Mouse (Mus musculus): ENCODE data around the gene Tnrc6c.
A peak's percentile ranks its signal among the peaks of the same experiment; 100 is the strongest.
"Not testable (repeated sequence)": the region's sequence is repeated elsewhere in the genome, so short reads cannot be mapped to it uniquely, and the experiment has no call there.

Gene Tnrc6c

GRCm38 (mm10) chr11:117776085-117776792, 122.2 kb downstream of the Tnrc6c start:
- DNase-seq = no peak

DNA sequence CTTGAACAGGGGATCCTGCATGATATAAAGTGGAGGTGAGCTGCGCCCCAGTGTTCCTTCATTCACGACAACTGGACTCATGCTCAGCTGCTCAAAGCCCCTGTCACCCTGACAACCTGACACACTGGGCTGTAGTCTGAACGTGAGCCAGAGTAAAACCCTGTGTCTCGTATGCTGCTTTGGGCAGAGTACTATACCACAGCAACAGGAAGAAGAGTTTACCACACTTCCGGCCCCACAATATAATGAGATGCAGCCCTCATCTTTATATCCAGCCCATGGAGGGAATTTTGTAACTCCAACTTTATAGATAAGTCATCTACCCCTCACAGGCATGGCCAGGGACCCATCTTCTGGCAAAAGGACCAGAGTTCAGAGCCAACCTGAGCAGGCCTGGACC, 123.0 kb downstream of the Tnrc6c start:
- no peak for DNase-seq

DNA sequence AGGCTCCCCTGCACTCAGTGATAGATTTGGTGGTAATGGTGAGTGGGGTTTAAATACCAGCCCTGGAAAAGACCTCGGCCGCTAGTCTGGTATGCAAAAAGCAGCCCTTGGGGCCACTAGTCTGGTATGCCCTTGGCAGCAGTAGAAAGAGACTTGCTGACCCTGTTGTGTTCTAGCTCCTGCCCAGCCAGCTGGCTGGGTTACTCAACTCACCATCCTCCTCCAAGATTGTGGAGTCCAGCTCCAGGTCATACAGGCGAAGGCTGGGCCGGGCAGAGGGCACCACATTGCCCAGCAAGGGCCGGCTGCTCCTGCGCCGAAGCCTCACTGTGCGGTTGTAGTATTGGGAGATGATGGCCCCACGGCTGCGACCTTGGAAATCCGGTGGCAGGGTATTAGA, 123.9 kb downstream of the Tnrc6c start:
- no peak for DNase-seq

DNA sequence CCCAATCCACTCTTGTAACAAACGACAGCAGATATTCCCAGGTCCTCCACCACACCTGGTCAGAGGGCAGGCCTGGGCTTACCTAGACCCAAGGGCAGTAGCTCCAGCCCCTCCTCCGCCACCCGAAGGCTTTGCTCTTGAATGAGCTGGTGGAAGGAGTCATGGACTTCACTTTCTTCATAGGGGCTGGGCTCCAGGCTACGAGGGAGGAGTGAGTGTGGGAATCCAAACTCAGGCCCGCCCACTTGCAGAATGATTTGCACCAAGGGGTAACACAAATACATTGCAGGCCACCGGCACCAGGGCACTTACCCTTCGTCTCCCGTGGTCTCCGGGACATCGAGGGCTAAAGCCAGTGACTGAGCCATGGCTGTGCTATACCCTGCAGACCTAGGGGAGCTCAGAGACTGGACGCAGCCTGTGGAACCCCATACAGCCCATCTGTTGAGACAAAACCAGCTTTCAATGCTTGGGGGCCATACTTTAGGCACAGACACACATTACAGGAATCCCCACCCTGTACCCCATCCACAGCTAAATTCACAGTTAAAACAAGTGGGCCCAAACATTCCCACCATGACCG, 124.9 kb downstream of the Tnrc6c start:
- no peak for DNase-seq

GRCm38 (mm10) chr11:117779434-117780198, 125.5 kb downstream of the Tnrc6c start:
- DNase-seq = no peak

DNA sequence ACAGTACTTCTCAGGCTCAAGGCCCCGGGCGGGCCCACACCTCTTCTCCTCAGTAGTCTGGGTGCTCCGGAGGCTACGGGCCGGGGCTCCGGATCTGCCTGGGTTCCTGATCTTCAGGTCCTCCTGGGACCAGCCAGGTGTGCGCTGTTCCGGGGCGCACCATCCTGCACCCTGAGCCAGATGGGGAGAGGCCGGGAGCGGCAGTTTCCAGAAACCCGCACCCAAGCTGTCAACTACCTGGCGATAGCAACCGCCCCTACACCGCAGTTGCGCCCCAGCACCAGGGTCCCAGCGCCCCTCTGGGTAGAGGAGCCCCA, 126.1 kb downstream of the Tnrc6c start:
- no peak for DNase-seq

GRCm38 (mm10) chr11:117780582-117781111, 126.6 kb downstream of the Tnrc6c start:
- no peak for DNase-seq

DNA sequence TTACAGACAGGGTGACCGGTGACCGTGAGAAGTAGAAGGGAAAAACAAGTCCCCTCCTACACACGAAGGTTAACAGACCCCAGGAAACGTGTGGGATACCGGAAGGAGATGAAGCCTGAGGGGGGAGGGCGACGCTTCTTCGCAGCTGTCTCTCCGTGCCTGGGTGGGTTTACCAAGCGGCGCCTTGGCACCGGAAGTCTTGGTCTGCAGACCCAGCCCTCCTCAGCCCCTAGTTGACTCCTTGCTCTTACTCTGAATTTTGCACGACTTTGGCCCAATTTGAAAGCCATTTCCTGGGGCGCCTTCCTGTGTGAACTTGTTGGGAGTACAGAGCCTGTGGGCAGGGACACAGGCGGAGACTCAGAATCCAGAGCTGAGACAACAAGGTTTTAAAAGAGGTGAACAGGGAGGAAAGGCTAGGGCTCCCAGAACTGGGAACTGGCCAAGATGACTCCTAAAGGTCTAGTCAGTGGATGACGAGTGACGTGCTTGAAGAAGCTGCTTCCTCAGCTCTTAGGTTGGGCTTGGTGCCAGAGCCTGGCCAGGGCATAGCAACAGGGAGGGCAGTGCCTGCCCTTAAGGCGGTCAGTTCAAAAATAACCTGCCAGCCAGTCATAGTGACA, 127.2 kb downstream of the Tnrc6c start:
- no peak for DNase-seq

GRCm38 (mm10) chr11:117781993-117782704, 128.1 kb downstream of the Tnrc6c start, which contains the start of the genes Tmc8 and Tmc6:
Tmc8 (plus strand) TSS chr11:117782076.
Tmc6 (minus strand) TSS chr11:117782198.
- no peak for DNase-seq

DNA sequence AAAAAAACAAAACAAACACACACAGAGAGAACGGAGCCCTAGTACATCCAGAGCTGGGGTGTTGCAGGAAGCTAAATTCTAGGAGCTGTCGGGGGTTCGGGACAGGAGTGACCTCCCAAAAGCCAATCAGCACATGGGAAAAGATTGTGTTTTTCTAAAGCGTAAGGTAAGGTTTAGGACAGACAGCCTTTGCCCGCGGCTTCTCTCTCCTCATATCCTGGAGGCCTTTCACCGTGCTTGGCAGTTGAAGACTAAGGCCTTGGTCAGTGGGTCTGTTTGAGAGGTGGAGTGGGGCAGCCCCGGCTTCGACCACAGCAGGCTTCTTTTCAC, 128.6 kb downstream of the Tnrc6c start:
- DNase-seq = no peak

DNA sequence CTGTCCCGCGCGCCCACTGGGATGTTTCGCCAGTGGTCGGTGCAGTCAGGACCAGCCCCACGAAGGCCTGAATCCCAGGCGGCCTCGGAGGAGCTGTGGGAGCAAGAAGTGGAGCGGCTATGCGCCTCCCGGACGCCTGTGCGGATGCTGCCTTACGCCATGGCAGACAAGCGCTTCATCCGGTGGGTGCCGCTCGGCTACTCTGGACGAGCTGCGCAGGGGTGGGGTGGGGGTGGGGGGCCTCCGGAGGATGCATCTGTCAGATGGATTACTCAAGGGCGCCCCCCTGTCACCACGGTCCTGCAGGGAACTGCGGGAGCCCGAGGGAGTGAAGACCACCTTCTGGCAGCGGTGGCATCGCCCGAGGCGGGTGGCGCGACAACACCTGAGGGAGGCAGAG, 129.0 kb downstream of the Tnrc6c start:
- no peak for DNase-seq

DNA sequence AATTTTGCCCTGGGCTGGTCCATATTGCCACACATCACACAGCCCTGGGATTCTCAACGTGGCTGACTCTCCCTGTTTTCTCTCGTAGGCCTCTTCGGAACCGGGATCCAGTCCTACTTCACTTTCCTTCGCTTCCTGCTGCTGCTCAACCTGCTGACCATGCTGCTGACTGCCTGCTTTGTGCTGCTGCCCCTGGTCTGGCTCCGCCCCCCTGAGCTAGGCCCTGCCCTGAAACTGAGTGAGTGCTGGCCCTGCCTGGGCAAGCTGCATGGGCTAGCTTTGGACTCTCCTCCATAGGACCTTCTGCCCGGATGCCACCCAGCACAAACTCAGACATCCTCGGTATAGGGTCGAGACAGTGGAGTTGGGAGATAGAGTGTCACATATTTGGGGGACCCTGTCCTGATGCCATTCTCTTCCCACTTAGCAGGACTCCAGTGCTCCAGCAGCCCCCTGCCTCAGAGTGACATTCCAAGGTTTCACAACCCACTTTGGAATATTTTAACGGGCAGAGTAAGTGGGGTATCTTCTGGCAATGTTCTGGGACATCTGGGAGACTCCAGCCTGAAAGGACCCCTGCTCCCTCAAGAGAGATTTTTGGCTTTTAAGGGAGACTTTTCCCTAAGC, 129.7 kb downstream of the Tnrc6c start:
- DNase-seq = no peak

DNA sequence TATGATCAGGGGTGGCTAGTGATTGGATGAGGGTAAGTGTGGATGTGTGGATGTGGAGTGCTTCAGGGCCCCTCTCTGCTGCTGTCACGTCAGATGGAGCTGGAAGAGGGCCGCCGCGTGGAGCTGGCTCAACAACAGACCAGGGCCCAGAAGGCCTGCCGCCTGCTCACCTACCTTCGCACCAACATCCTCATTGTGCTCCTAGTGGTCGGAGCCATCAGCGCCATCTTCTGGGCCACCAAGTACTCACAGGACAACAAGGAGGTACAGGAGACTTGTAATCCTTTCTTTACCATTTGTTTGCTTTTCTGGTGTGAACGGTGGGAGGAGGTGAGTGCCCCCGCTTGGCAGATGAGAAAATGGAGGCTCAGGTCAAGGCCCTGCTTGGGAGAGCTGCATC, 132.2 kb downstream of the Tnrc6c start:
- DNase-seq = peak; percentile 67

DNA sequence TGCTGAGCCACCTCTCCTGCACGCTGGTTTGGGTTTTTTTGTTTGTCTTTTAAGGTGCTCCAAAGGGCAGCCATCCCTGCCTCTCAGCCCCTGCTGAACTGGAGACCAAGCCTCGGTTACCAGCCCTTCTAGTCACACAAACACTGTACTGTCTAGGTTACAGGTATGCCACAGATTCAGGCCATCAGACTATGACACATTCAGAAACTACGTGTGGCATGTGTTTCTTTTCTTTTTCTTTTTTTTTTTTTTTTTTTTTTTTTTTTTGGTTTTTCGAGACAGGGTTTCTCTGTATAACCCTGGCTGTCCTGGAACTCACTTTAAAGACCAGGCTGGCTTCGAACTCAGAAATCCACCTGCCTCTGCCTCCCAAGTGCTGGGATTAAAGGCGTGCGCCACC, 134.4 kb downstream of the Tnrc6c start:
- DNase-seq = not testable (repeated sequence)

- DNase-seq = no peak
Measured at GRCm38 (mm10) chr11:117790286-117790685, 136.2 kb downstream of the Tnrc6c start.

- no peak for DNase-seq
Measured at GRCm38 (mm10) chr11:117790703-117791440, 136.8 kb downstream of the Tnrc6c start.

DNA sequence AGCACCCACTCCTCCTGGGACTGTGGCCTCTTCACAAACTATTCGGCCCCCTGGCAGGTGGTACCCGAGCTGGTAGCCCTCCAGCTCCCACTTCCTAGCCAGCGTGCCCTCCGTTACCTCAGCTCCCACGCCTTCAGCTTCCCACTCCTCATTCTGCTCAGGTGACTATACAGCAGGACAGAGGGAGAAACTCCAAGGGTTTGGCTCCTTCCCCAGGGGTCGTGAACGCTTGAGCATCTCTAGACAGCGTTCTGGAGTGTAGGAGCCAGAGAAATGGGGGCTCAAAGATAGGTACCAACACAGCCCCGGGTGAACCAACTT, 137.3 kb downstream of the Tnrc6c start:
- DNase-seq = no peak

- DNase-seq = no peak
Measured at GRCm38 (mm10) chr11:117792281-117792888, 138.3 kb downstream of the Tnrc6c start.

DNA sequence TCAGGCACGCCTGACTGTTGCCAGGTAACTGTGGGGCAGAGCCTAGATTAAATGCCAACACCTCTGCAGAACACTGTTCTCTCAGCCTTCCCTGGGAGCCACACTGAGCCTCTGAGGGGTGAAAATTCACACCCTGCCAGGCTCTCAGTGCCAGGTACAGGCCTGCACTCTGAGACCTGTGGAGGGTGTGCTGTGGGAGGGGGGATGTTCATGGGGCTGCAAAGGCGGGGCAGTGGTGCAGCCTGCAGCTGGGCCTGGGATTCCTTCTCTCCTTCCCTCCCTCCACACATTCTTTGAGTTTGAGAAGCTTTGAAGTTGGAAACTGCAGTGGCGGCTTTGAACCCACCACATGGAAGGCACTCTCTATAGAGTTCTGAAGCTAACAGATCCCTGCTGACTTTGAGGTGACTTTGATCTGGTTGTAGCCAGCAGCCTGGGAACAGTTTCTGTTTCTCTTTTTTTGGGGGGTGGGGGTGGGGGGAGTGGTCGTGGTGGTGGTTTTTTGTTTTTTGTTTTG, 140.0 kb downstream of the Tnrc6c start:
- DNase-seq = no peak

- no peak for DNase-seq
Measured at GRCm38 (mm10) chr11:117796954-117797353, 142.9 kb downstream of the Tnrc6c start.

GRCm38 (mm10) chr11:117797511-117798159, 143.5 kb downstream of the Tnrc6c start, which contains the start of gene 6030468B19Rik:
6030468B19Rik (plus strand) TSS chr11:117797660.
- no peak for DNase-seq
